Mouse (Mus musculus) urinary bladder, postnatal 14 days (tissue): ENCODE data around the gene Gm6169.
"Not testable (repeated sequence)": the region's sequence is repeated elsewhere in the genome, so short reads cannot be mapped to it uniquely, and the experiment has no call there.

ENCODE experiments used
- DNase-seq: peaks from one replicate; pipeline ENCODE4 v3.0.0; 2021; ENCODE audit warnings: low spot score

Gm6169 gene

DNA sequence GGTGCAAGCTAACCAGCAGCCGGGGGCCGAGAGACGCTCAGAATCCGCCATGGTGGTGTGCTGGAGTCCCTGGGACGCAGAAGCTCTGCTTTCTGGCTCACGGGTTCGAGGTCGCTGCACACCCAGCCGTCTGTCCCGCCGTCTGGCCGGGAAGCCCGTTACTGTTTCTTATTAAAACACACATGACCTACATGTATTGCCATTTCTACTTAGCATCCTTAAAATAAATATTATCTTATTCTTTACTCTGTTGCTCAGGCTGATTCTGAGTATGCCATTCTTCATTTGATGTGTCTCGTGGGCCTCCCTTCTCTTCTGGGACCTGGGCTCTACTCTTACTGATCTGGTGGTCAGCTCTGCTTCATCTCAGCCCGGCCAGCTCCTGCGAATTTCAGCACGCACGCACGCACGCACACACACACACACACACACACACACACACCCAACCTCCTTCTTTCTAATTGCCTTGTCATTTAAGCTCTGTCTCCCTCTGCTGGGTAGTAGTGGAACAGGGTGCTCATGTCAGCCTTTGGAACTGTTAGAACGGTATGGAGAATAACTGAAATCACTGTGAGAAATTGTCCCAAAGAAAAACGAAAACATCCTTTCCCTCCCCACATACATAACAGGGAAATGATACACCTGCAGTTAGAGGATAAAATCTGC lies at the start of gene Gm6169:
Gene Gm6169 (minus strand): TSS at position 51 of the 666 bp plus-strand sequence.
- DNase-seq: peak; percentile 52

DNA sequence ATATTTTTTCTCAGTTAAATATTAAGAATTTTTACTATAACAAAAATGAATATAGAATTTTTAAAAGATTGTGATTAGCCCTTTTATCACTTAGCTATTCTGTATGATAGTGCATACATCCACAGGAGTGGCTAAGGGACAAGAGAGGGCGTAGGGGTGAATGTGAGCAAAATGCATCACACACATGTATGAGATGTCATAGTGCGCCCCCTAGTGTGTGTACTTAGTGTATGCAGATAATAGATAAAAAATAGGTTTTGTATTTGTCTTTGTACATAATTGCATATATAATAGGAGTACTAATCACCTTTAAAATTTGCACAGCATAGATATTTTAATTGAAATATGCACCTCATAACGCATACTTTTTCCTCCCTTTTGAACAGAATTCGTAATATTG lies 46.8 kb upstream of the Gm6169 start:
- peak; percentile 26 for DNase-seq

DNA sequence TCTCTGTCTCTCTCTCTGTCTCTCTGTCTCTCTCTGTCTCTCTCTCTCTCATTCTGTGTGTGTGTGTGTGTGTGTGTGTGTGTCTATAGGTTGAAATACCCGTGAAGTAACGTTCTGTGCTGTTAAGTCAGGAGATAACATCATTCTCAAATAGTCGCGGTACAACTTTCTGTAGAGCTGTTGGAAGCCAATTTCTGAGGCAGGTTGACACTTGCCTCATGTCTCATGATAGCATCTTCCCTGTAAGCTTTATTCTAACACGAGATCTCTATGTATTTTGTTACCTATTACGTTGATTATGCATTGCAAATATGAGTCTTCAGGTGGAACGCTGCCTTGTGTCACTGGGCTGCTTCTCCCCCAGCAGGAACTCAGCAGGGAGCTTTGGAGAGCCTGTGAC lies 43.3 kb upstream of the Gm6169 start:
- peak; percentile 18 for DNase-seq

DNA sequence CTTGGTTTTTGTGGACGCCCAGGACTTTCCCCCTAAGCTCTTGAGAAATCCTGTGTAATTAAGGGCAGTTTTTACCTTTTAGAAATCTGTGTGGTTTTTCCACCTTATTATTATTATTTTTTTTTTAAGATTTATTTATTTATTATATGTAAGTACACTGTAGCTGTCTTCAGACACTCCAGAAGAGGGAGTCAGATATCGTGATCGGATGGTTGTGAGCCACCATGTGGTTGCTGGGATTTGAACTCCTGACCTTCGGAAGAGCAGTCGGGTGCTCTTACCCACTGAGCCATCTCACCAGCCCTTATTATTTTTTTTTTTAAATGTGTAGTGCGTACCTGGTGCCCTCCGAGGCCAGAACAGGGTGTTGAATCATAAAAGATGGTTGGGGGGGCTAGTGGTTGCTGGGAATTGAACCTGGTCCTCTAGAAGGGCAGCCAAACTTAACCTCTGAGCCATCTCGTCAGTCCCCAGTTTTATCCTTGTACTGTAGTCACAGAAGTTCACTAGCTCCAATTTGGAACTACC lies 39.4 kb upstream of the Gm6169 start:
- not testable (repeated sequence) for DNase-seq

DNA sequence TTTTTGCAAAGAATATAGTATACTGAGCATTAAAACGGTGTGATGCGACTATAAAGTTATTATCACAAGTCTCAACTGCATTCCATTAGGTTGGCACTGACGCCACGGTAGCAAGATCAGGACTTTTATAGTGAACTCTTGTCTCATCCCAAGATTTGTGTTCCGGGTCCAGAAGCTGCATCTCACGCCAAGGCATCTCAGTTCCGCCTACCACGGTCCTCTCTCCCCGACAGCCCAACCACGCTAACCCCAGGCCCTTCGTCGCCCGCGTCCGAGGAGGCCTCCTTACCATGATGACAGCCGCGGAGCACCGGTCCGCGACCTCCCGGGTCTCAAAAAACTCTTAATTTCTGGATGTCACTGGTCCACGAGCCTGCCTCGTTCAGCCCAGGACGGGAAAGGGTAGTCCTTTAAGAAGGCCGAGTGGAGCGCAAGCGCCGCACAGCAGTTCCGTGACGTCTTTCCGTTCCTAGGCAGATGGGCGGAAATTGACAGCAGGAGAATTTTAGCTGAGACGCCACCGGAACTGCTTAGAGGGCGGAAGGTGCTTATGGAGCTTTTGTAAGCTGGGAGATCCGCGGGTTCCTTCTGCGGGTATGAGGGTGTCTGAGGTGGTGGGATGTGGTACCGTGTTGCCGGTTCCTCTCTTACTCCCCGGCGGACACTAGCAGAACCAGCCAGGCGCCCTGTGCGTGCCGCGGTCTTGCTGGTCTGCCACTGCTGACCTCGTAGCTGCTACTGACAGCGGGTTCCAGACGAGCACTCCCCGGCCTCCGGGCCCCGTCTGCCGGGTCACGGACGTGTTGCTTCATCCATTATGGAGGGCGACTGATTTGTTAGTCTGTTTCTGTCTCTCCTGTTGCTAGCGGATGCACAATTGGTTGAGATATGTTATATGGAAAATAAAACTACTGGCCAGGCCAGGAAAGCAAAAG lies 38.7 kb upstream of the Gm6169 start, which contains the start of the genes Gfm2 and Nsa2:
Gene Gfm2 (plus strand): TSS at position 472 of the 935 bp plus-strand sequence.
Gene Nsa2 (minus strand): TSS at position 472 of the 935 bp plus-strand sequence.
- DNase-seq: peak; percentile 86

DNA sequence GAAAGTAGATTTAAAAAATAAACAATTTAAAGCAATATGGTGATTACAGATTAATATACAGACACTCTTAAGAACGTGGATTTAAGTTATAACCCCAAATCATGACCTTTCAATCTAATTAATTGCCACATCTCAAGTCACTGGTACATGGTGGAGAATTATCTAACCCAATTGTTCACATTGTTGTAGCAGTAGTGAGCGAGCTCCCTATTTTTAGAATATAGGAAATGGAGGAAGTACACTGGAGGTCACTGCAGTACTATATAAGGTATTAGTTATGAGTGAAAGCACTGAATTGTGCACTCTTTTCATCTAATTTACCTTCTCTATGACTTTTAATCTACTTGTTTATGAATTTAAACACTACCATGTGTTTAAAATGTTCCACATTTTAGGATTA lies 31.4 kb upstream of the Gm6169 start:
- not testable (repeated sequence) for DNase-seq

DNA sequence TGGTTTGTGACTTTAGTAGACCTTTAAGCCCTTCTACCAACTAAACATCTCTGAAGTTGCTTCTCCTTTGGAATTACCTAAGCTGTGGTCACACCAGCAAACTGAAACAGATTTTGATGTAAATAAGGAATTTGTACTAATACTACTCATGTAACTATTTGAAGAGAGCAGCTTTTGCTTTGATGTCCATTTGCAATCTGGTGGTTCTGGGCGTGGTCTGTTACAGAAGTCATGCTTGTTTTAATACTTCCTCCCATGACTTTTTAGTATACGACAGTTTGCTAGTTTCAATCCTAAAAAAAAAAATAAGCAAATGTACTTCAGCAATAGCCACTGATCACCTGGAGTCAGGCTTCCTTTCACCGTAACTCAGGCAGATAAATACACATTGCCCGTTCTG lies 30.6 kb upstream of the Gm6169 start:
- not testable (repeated sequence) for DNase-seq

DNA sequence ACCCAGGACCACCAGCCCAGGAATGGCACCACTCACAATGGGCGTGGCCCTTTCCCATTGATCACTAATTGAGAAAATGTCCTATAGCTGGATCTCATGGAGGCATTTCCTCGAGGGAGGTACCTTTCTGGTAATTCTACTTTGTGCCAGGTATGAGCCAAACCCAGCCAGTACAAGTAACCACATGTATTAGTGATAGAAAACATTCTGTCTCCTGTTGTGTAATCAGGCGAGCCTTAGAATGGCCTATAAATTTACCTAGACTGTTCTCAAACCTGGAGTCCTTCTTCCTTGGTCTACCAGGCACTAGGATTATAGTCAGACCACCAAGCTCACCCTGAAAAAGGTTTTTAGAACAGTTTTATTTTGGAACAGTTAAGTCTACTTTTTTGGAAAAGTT lies 22.3 kb upstream of the Gm6169 start:
- DNase-seq: no peak

DNA sequence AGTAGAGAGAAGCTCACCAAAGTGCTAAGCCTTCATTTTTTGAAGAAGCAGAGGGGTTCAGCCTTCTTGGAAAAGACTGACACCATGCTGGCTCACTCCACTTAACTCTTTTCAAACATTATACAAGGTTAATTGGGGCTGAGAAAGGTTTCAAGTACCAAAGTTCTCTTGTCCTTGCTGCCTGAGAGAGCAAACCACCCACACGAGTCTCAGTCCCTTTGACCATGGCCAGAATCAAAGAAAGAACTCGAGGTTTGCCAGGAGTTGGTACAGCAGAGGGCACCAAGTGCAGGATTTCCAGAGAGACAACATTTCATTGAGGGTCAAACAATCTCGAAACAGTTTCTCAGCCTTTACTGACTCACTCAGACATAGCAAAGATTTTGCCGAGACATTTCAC lies 10.0 kb upstream of the Gm6169 start:
- no peak for DNase-seq

DNA sequence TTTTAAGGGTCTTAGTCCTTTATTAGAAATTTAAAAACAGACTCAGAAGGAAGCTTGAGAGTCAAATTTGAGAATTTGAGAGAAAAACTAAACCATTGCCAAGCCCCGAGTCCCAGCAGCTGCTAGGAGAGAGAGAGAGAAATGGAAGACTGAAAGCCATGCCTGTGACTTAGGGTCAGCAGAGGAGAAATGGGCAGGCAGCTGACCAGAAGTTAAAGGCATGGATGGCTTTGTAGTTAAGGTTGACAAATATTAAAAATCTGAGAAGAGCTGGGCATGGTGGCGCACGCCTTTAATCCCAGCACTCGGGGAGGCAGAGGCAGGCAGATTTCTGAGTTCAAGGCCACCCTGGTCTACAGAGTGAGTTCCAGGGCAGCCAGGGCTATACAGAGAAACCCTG lies 8.7 kb upstream of the Gm6169 start:
- not testable (repeated sequence) for DNase-seq

DNA sequence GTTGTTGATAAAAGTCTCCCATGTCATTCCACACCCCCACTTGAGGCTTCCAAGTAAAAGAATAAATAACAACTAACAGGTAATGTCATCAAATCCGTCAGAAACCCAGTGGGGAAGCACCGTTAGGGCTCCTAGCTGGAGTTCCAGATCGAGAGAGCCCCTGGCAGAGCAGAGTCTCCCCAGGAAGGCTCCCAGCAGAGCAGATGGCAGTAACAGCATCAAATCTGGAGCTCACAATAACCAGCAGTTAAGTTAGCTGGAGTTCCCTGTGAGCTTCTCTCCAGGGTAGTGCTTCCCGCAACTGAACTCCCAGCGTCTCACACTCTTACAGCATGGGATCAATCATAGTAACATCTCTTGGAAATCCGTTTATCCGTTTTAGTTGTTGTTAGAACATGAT lies 6.0 kb upstream of the Gm6169 start:
- DNase-seq: no peak

DNA sequence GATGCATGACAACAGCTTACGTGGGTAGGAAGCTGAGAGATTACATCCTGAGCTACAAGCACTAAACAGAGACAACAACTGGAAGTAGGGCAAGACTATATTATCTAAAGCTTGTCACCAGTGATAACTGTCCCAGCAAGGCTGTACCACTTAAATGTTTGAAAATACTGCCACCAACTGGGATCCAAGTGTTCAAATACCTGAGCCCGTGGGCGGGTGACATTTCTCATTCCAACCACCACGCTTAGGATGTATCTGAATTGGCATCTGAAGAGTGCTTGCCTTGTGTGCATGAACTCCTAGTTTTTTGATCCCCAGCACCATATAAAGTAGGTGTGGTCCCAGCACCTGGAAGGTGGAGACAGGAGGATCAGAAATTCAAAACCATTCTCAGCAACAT lies 3.3 kb downstream of the Gm6169 start:
- DNase-seq: no peak

DNA sequence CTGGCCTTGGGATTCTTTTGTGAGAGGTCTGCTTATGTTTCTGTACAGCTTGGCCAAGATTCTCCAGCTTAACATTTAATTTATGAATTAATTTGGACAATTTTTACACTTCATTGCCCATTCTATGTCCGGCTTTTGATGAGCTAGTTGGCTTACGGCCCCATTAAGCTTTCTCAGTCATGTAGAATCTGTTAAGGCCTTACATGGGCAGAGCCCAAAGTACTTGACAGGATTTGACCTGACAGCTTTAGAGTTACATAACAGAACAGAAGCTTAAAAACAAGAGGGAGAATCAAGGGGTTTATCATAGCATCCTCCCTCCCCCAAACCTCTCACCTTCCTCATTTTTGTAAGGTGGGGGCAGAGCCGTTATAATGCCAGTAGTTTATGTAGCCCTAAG lies 10.9 kb downstream of the Gm6169 start:
- DNase-seq: no peak

DNA sequence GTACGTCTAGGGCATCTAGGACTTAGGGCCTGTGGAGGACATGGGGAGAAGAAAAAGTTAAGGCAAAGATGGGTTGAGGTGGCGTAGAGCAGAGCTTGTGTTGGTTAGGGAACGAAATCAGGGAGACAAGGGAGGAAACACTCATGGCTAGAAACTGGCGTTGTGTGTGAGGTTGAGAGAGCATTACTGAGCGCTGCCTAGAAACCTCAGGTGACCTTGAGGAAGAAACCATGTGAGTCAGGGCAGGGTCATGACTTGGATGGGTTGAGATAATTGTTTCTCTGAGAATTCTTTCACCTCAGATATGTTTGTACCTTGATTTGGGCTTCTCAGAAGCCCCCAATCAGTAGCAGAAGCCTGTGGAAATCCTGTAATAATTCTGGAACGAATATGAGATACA lies 11.6 kb downstream of the Gm6169 start:
- DNase-seq: no peak

DNA sequence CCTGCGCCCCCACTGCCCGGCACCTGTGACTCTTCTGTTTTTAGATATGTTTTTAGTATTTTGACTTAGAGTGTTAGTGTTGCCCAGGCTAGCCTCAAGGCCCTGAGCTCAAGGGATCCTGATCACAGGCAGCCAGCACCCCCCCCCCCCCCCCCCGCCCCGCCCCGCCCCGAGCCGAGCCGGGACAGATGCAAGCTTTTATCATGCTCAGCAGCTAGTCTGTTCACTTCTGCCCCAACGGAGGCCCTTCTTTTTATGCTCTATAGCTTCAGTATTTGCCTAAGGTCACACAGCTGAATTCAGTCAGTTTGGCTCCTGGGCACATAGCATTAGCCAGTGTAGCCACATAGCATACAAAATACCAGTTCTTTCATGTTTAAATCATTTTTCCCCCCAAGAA lies 12.7 kb downstream of the Gm6169 start:
- DNase-seq: no peak

DNA sequence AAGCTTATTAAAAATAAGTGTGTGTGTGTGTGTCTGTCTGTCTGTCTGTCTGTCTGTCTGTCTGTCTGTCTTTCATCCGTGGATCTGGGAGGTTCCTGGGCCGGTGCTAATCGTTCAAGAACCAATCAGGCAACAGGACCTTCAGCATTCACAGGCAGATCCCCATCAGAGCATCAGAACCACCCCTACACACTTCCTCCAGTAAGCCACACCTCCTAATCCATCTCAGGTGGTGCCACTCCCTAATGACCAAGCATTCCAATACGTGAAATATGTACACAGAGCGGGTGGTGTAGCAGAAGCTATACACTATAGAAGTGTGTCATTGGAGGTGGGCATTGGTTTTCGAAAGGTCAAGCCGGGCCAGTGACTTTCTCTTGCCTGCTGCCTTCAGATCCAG lies 16.6 kb downstream of the Gm6169 start:
- no peak for DNase-seq

DNA sequence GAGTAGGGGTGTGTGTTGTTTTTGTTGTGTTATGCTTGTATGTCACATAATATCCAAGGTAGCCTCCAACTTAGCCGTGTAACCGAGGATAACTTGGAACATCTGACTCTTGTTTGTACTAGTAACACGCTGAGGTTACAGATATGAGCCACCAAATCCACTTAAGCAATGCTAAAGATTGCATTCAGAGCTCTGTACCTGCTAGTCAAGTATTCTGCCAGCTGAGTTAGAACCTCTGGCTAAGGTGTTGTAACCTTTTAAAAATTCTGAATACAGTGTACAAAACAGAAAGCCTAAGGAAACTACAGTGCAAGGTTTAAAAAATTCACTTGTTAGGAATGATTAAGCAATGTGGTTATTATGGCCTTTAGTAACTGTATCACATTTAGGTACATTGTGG lies 18.4 kb downstream of the Gm6169 start:
- no peak for DNase-seq

DNA sequence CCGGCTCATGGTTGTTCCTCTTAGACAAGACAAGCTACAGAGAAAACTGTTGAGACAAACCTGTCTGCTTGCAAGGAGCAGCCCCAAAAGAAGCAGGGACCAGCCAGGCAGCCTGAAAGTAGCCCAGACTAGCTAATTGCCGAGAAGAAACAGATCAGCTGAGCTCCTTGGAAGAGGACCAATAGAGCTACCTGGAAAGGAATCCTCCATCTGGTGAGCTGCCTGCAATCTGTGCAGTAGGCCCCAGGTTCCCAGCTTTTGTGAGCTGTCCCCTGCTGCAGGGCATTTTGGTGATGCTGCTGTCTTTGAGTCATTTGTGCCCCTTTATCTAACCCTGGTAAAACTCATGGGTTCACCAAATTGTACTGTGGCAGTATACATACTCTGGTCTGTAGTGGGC lies 18.8 kb downstream of the Gm6169 start:
- no peak for DNase-seq

DNA sequence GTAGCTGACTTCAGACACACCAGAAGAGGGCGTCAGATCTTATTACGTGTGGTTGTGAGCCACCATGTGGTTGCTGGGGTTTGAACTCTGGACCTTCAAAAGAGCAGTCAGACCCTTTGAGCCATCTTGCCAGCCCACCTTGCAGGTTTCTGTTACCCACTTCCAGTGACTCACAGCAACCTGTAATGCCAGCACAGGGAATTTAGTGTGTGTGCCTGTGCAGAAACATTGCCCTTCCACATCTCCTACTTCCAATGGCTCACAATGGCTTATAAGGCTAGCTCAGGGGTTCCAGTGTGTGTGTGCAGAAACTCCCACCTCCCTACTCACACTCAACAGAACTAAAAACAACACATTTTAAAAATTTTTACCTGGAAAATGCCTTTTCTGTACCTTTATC lies 21.5 kb downstream of the Gm6169 start:
- no peak for DNase-seq

DNA sequence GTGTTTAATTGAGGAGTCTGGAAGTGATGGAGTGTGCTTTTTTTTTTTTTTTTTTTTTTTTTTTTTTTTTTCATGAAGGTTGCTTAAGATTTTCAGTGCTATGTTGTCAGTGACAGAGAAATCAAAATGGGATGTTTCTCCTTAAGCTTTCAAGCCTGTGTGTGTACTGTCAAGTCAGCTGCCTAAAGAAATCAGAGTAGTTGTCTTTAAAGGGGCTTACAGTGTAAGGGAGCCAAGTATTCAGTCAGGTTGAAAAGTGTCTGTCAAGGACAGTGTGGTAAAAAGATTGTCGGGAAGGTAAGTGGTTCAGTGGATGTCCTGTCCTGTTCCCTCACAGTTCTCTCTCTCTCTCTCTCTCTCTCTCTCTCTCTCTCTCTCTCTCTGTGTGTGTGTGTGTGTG lies 25.5 kb downstream of the Gm6169 start:
- DNase-seq: no peak

DNA sequence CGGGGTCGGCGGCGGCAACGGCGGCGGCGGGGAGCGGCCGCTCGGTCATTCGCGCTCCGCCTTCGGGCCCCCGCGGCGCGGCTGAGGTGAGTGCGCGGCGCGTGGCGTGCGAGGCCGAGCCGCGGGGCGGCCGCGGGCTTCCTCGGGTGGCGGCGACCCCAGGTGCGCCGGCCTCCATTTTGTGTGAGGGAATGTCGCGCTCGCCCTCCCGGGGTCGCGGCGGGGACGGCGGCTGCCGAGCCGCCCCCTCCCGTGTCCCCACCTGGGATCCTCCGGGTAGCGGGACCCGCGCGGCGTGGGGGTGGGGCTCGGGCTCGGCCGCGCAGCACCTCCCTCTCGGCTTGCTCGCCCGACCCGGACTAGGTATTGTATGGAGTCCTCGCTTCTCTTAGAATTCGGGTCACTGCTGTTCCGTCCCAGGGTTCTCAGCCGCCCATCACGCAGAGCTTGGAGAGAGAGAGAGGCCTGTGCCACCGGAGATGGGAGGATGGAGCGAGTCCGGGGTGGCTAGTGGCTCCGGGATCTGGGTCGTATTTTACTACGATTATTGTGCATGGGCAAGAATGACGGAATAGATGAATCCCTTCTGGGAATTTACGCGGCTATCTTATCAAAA lies 27.3 kb downstream of the Gm6169 start:
- no peak for DNase-seq

DNA sequence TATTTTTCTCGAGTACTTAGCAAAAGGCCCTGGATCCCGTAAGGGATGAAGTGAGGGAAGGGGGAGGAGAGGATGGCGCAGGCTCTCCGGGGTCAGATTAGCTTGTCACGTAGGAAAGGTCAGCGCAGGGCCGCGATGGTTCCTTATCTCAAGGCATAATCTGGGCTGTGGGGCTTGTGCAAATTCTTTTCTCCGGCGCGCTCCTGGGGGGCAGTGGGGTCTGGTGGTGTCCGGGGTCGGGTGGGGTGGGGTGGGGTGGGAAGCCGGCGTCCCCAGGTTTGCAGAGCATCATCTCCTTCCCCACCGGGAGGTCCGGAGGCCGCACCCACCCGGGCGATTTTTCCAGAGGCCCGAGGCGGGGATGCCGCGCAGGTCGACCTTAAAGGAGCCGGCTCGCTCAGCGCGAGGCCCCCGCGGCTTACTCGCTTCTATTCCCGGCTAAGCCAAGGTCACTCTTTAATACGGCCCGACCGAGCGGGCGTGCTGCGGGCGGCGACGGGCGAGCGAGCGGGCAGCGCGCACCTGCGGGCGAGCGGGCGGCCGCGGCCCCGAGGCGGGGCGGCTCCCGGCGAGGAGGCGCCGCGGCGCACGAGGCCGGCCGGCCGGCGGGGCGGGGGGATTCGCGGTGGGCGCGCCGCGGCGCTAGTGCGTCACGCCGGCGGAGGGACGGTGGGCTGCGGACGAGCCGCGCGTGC lies 28.0 kb downstream of the Gm6169 start:
- no peak for DNase-seq
